Mouse (Mus musculus): Measurements from ENCODE around the gene Serpinb5. TPM values are rescaled to one million over a fixed set of nuclear protein-coding genes. Genes with fewer than 3 reads are reported as not detected.

Gene Serpinb5
- polyA plus RNA-seq (2015; fragmentation: Nextera tagmentation; extraction: Ambion mirVana): 73.5 and 86.0 TPM in 2 replicates

- Histone ChIP-seq H3K4me2 (replicated peaks) (peak within 1 kb of the TSS; percentile 12; the same call in 1 of the 2 replicates), H3K4me1 (peaks cover 4% of the 10 kb centered on the region; the same call in 1 of the 2 replicates), H3K27ac (replicated peaks) (peak within 1 kb of the TSS; percentile 63), H3K9ac (no peak within 1 kb of the TSS), H3K27me3 (no peaks in the 10 kb centered on the region), H3K4me3 (replicated peaks) (peak within 1 kb of the TSS; percentile 31), H3K9me3 (replicated peaks) (no peaks in the 10 kb centered on the region), H3K36me3 (no peaks in the 10 kb centered on the region)
- WGBS: 54% methylated on average over 8 of the region's 8 CpGs
- peak; percentile 72; the same call in 1 of the 2 replicates for ATAC-seq (ENCODE audit: insufficient number of reproducible peaks, low FRiP score, low TSS enrichment, low read depth)
Observed at GRCm38 (mm10) chr1:106860847-106861246, at the start of gene Serpinb5. TSS of gene Serpinb5 (plus strand) at chr1:106861173.

DNA sequence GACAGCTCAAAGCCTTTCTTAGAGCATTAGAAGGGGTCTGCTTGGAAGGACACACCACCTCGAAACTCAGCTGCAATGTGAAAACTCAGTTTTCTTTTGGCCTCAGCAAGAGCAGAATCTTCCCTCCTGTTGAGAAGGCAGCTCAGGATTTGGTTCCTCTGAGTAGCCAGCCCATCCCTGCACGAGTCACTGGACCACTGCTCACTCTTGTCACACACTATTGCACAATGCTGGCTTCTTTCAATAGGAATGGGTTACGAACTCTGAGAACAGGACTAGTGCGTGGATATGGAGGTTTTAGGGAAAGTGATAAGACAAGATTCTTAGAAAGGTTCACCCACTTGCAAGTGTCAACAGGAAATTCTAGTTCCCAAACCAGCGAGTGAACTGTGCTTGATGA is 46.1 kb upstream of the Serpinb5 start:
- Histone ChIP-seq H3K9ac (no peak overlapping the region), H3K27ac (replicated peaks) (no peak overlapping the region), H3K4me3 (replicated peaks) (no peak overlapping the region), H3K36me3 (no peaks in the 10 kb centered on the region), H3K9me3 (replicated peaks) (no peaks in the 10 kb centered on the region), H3K4me1 (no peaks in the 10 kb centered on the region), H3K27me3 (no peaks in the 10 kb centered on the region), H3K4me2 (replicated peaks) (no peak overlapping the region)
- no peak for ATAC-seq (ENCODE audit: insufficient number of reproducible peaks, low FRiP score, low TSS enrichment, low read depth)
- WGBS: 67% methylated on average over 5 of the region's 5 CpGs

DNA sequence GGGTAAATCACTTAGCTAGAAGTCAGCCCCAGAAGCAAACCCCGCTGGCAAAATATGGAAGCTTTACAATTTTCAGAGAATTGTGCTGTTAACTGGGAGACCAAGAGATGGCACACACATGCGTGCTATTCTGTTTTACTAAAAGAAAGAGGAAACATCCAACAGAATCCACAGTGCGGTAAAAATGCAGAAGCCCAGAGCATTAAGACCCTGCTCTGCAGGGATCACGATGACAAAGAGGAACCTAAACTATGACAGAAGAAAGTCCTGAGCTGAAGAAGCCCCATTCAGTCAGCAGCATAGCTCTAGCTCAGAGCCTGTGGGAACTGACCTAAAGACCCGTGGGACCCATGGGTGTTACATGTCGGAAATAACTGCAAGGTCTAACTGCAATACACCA is 45.7 kb upstream of the Serpinb5 start:
- Histone ChIP-seq H3K4me1 (no peaks in the 10 kb centered on the region), H3K9me3 (replicated peaks) (no peaks in the 10 kb centered on the region), H3K36me3 (no peaks in the 10 kb centered on the region), H3K9ac (no peak overlapping the region), H3K4me3 (replicated peaks) (no peak overlapping the region), H3K27ac (replicated peaks) (no peak overlapping the region), H3K27me3 (no peaks in the 10 kb centered on the region), H3K4me2 (replicated peaks) (no peak overlapping the region)
- whole genome bisulfite sequencing: 83% methylated on average over 6 of the region's 6 CpGs
- ATAC-seq (ENCODE audit: insufficient number of reproducible peaks, low FRiP score, low TSS enrichment, low read depth): no peak

DNA sequence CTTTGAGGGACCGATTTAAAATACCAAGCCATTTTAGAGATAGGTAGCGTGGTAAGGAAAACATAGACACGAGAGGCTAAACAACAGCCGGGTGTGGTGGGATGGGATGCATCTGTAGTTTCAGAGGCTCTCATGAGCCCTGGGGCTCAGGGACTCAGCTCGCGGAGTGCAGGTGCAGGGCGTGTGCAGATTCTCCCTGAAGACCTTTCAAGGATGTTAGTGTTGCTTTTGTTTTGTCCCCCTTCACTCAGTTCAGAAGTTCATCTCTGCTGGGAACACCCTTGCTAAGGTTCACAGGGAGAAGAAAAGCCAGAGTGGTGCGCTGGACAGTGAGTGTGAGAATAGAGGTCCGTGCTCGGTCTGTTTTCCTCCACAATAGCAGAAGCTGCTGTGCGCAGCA is 44.2 kb upstream of the Serpinb5 start:
- Histone ChIP-seq H3K4me1 (no peaks in the 10 kb centered on the region), H3K27me3 (no peaks in the 10 kb centered on the region), H3K9me3 (replicated peaks) (no peaks in the 10 kb centered on the region), H3K4me2 (replicated peaks) (no peak overlapping the region), H3K4me3 (replicated peaks) (no peak overlapping the region), H3K36me3 (no peaks in the 10 kb centered on the region), H3K27ac (replicated peaks) (no peak overlapping the region), H3K9ac (no peak overlapping the region)
- WGBS: 70% methylated on average over 11 of the region's 11 CpGs
- no peak for ATAC-seq (ENCODE audit: insufficient number of reproducible peaks, low FRiP score, low TSS enrichment, low read depth)

- H3K4me3 ChIP-seq (replicated peaks): no peak overlapping the region
- no peaks in the 10 kb centered on the region for H3K4me1 ChIP-seq
- WGBS: 19% methylated on average over 4 of the region's 4 CpGs
Observed at GRCm38 (mm10) chr1:106818323-106818722, 42.6 kb upstream of the Serpinb5 start.

DNA sequence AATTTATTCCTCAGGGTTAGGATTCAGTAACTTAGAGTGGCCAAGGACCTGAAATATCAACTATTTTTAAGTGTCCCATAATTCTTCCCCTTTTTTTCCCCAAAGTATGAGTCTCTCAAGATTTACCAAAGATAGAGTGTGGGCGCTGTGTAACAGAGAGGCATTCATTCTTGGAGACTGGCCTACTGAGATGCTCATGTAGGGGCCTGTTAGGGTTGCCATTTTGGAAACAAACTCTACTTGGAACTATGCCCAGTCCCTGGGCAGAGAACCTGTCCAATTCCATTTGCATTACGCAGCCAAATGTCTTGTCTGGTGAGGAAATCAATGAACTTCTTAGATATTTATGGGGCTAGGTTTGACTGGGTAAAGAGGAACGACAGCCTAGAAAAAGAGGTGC is 38.7 kb upstream of the Serpinb5 start:
- H3K9ac ChIP-seq: no peak overlapping the region
- H3K27ac ChIP-seq (replicated peaks): peak overlapping the region; percentile 48; the same call in 1 of the 2 replicates
- no peak overlapping the region for H3K4me2 ChIP-seq (replicated peaks)
- H3K4me3 ChIP-seq (replicated peaks): no peak overlapping the region
- H3K9me3 ChIP-seq (replicated peaks): no peaks in the 10 kb centered on the region
- no peaks in the 10 kb centered on the region for H3K4me1 ChIP-seq
- no peaks in the 10 kb centered on the region for H3K27me3 ChIP-seq
- 53% methylated on average over 3 of the region's 3 CpGs for WGBS
- no peak for ATAC-seq (ENCODE audit: insufficient number of reproducible peaks, low FRiP score, low TSS enrichment, low read depth)
- H3K36me3 ChIP-seq: no peaks in the 10 kb centered on the region

More at GRCm38 (mm10) chr1:106818323-106818722, 42.6 kb upstream of the Serpinb5 start:
- ATAC-seq (ENCODE audit: insufficient number of reproducible peaks, low FRiP score, low TSS enrichment, low read depth): no peak
- Histone ChIP-seq H3K4me2 (replicated peaks) (no peak overlapping the region), H3K27ac (replicated peaks) (no peak overlapping the region), H3K9ac (no peak overlapping the region), H3K9me3 (replicated peaks) (no peaks in the 10 kb centered on the region), H3K27me3 (no peaks in the 10 kb centered on the region), H3K36me3 (no peaks in the 10 kb centered on the region)

GRCm38 (mm10) chr1:106828784-106829183 is 32.2 kb upstream of the Serpinb5 start:
- no peak for ATAC-seq (ENCODE audit: insufficient number of reproducible peaks, low FRiP score, low TSS enrichment, low read depth)
- Histone ChIP-seq H3K27me3 (no peaks in the 10 kb centered on the region), H3K9ac (no peak overlapping the region), H3K4me3 (replicated peaks) (no peak overlapping the region), H3K9me3 (replicated peaks) (no peaks in the 10 kb centered on the region), H3K4me2 (replicated peaks) (no peak overlapping the region), H3K36me3 (no peaks in the 10 kb centered on the region), H3K4me1 (no peaks in the 10 kb centered on the region), H3K27ac (replicated peaks) (no peak overlapping the region)
- WGBS: 68% methylated on average over 4 of the region's 4 CpGs

DNA sequence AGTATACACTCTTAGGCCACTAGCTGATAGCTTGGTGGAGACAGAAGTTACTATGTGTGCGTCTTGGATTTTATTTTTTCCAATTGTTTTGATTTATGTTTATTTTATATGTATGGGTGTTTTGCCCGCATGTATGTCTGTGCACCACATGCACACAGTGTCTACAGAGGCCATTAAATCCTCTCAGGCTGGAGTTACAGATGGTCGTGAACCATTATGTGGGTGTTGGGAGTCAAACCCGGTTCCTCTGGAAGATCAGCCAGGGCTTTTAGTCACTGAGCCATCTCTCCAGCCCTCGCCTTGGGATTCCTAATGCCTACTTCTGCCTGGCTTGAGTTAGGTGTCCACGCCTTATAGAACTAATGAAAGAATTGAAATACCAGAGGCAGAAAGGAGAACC is 4.6 kb downstream of the Serpinb5 start:
- peaks cover 12% of the 10 kb centered on the region for H3K4me1 ChIP-seq
- H3K4me2 ChIP-seq (replicated peaks): no peak overlapping the region
- H3K9ac ChIP-seq: no peak overlapping the region
- H3K27ac ChIP-seq (replicated peaks): peak overlapping the region; percentile 23
- H3K36me3 ChIP-seq: no peaks in the 10 kb centered on the region
- H3K9me3 ChIP-seq (replicated peaks): no peaks in the 10 kb centered on the region
- no peak for ATAC-seq (ENCODE audit: insufficient number of reproducible peaks, low FRiP score, low TSS enrichment, low read depth)
- no peaks in the 10 kb centered on the region for H3K27me3 ChIP-seq
- 72% methylated on average over 6 of the region's 6 CpGs for WGBS
- no peak overlapping the region for H3K4me3 ChIP-seq (replicated peaks)

- Histone ChIP-seq H3K27ac (replicated peaks) (peak overlapping the region; percentile 23; the same call in 1 of the 2 replicates), H3K9ac (no peak overlapping the region), H3K4me3 (replicated peaks) (no peak overlapping the region), H3K36me3 (no peaks in the 10 kb centered on the region), H3K9me3 (replicated peaks) (no peaks in the 10 kb centered on the region), H3K27me3 (no peaks in the 10 kb centered on the region), H3K4me2 (replicated peaks) (no peak overlapping the region), H3K4me1 (peaks cover 12% of the 10 kb centered on the region)
- WGBS: 34% methylated on average over 5 of the region's 5 CpGs
- ATAC-seq (ENCODE audit: insufficient number of reproducible peaks, low FRiP score, low TSS enrichment, low read depth): no peak
Observed at GRCm38 (mm10) chr1:106866029-106866428, 5.1 kb downstream of the Serpinb5 start.

DNA sequence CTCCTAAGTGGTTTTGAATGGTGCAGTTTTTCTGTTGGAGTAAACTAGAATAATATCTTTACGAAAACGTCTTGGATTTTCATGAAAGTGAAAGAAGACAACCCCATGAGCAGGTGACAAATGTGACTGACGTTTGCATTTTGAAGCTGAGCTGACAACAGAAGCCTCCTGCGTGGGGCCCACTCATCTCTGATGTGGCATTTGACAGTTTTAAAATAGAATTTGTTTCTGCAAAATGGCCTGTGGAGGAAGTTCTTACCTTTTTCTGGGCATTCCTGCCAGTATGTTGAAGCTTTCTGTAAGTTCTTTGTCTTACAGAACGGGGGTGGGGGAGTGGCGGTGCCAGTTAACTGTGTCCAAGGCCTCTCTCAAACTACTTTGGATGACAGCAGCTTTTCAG is 5.8 kb downstream of the Serpinb5 start:
- 72% methylated on average over 6 of the region's 6 CpGs for WGBS
- Histone ChIP-seq H3K36me3 (no peaks in the 10 kb centered on the region), H3K9me3 (replicated peaks) (no peaks in the 10 kb centered on the region), H3K9ac (no peak overlapping the region), H3K4me3 (replicated peaks) (no peak overlapping the region), H3K4me2 (replicated peaks) (no peak overlapping the region), H3K4me1 (peaks cover 12% of the 10 kb centered on the region), H3K27ac (replicated peaks) (no peak overlapping the region), H3K27me3 (no peaks in the 10 kb centered on the region)
- ATAC-seq (ENCODE audit: insufficient number of reproducible peaks, low FRiP score, low TSS enrichment, low read depth): no peak

GRCm38 (mm10) chr1:106869986-106870385 is 9.0 kb downstream of the Serpinb5 start:
- H3K27ac ChIP-seq (replicated peaks): peak overlapping the region; percentile 63; the same call in 1 of the 2 replicates
- no peak overlapping the region for H3K9ac ChIP-seq
- H3K36me3 ChIP-seq: no peaks in the 10 kb centered on the region
- no peak for ATAC-seq (ENCODE audit: insufficient number of reproducible peaks, low FRiP score, low TSS enrichment, low read depth)
- no peak overlapping the region for H3K4me3 ChIP-seq (replicated peaks)
- H3K9me3 ChIP-seq (replicated peaks): no peaks in the 10 kb centered on the region
- peaks cover 12% of the 10 kb centered on the region for H3K4me1 ChIP-seq
- H3K27me3 ChIP-seq: no peaks in the 10 kb centered on the region
- H3K4me2 ChIP-seq (replicated peaks): no peak overlapping the region

DNA sequence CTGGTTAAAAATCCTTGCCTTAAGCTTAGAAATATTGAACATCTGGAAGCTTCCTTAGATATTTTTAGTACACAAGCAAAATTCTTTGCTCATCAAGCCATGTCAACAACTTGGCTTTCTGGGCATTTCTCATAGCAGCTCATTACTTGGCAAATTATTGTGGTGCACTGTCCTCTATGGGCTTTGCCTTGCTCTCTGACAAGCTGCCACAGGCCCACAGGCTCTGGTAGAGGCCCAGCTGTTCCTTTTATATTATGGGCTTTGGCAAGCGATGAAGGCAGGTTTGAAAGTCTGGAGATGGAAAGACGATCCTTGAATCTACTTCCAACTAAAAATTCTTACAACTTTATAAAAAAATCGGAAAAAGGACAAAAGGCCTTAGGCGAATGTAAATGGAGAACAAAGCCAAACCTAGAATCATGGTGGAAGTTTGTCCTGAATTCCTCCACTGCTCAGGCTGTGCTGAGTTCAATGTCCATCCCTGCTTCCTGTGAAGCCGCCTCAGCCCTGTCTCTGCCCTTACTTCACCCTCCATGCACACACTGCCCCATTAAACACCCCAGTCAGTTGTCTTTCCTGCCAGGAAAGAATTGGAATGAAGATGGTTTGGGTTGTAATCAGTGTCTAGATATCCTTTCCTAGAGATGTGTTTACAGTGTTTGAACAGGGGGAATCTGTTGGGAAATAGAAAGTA is 14.4 kb downstream of the Serpinb5 start:
- WGBS: 52% methylated on average over 5 of the region's 5 CpGs
- ATAC-seq (ENCODE audit: insufficient number of reproducible peaks, low FRiP score, low TSS enrichment, low read depth): peak; percentile 78
- no peak overlapping the region for H3K4me3 ChIP-seq (replicated peaks)
- no peaks in the 10 kb centered on the region for H3K36me3 ChIP-seq
- no peak overlapping the region for H3K4me2 ChIP-seq (replicated peaks)
- peak overlapping the region; percentile 77 for H3K27ac ChIP-seq (replicated peaks)
- H3K9me3 ChIP-seq (replicated peaks): no peaks in the 10 kb centered on the region
- 0 out of 2 replicates have a peak, but pooled peaks cover 9% of the 10 kb centered on the region for H3K4me1 ChIP-seq
- H3K9ac ChIP-seq: no peak overlapping the region
- H3K27me3 ChIP-seq: no peaks in the 10 kb centered on the region
